Mouse (Mus musculus) urinary bladder, postnatal 4 days (tissue): ENCODE measurements around the gene Olfr536.
"Not testable (repeated sequence)": the region's sequence is repeated elsewhere in the genome, so short reads cannot be mapped to it uniquely, and the experiment has no call there.

ENCODE experiments used
- DNase-seq, 2 experiments: peaks; one replicate each; pipeline ENCODE4 v3.0.0; 2021 to 2022; ENCODE audit warnings: low spot score in 2 of 2

Olfr536 gene

DNA sequence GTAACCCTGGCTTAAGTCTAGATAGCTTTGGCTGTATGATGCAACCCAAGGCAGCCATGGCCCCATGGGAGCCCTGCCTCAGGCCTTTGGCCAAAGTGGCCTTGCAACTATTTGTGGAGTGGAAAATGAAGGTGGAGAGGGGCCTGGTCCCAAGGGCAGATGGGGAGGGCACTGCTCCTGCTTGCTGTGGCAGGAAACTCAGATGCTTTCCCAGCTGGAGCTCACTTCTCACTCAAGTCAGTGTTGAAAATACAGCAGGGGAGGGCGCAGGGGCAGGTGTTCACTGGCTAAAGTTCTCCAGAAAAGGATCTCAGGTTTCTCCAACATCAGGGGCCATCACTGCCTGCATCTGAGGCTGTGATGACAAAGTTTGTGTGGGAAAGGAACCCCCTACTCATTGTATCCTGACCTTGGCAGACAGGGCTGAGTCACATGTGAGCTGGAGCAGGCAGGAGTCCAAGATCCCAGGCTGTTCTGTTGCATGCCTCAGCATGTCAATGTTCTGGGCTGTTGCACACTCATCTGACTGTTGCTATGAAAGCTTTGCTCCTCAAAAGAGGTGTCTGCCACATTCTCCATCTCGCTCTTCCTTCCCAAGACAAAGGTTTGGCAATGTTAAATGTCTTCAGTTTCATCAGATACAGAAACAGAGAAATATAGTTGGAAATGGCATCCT lies at the start of gene Olfr536:
Gene Olfr536 (minus strand): TSS at position 51 of the 676 bp plus-strand sequence.
- DNase-seq, result not testable (repeated sequence)

DNA sequence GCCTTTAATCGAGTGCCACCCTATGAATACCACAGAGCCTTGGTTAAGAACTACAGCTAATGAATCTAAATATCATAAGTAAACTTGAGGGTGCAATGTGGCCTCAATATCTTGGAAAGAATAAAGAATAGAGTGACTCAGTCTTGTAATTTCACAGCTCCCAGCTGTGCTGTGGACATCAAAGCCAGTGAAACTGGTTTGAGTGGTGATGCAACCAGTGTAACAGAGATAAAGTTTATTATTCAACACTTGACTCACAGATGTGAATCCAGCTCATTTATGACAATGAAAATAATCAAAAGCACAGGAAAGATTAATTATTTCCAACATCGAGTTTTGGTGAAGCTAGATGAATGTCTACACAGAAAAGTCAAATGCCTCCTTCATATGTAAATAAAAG lies 32.5 kb upstream of the Olfr536 start:
- DNase-seq, result no peak

DNA sequence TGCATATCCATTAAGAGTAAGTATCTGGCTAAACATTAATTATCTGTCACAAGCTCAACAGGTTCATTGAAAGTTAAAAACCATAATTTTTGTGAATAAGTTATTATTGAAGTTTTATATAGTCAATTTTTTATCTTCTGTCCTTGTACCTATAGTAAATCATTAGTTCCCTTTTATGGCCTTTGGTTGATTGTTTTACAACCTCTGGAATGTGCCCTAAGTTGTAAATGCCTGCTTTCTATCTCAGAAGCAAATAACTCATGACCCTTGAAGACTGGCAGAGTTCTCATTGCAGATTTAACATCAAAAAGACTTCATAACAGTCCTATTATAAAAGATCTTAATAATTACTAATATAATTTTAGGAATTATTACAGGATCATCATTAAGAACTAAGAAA lies 12.5 kb downstream of the Olfr536 start:
- DNase-seq, result no peak

DNA sequence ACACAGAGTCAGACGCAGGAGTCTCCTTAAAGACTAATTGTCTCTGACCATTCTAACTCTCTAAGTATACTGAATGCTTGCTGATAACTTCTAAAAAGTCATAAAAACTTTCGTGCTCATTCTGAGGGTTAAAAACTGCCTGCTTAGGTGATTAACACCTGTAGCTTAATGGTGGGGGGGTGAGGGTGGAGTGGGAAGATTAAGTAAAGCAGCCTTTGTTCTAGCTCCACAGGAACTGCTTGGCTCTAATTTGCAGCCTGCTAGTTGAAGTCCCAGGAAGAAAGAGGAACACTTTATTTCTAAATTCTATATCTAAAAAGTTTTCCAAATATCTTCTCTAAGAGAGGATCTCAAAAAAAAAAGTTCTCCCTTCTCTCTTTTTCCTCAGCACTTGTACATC lies 13.0 kb downstream of the Olfr536 start:
- DNase-seq, result no peak

DNA sequence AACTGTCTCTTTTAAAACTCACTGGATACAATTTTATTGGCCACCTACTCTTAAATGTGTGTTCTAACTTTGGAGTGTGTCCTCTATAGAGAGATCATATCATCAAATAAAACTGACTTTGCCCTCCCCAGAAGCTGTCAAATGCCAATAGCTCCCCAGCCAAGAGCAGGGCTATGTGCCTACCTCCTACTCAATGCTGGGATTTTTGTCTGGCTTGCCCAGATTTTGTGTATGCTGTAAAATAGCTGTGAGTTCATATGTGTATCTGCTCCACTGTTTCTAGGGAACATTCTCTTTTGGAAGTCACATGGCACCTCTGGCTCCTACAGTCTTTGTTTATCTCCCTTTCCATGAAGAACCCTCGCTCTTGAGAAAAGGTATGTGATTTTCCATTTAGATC lies 18.2 kb downstream of the Olfr536 start:
- DNase-seq, result no peak

DNA sequence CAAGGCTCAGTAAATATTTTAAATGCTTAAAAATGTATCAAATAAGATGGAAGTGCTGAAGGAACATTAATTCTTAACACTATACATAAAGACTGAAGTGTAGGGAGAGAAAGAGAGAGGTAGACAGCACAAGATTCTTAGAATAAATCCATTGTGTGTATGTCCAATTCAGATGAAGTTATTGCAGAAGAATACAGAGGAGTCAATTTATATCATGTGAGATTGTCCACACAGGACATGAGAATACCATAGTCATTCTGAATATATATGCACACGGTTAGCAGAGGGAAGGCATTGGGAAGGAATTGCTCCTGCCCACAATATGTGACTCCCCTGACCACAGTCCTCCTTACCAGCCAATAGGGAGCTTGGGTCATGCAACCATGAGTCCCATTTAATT lies 23.3 kb downstream of the Olfr536 start, which contains the start of gene Olfr535:
Gene Olfr535 (plus strand): TSS at position 301 of the 400 bp plus-strand sequence.
- DNase-seq, result no peak

DNA sequence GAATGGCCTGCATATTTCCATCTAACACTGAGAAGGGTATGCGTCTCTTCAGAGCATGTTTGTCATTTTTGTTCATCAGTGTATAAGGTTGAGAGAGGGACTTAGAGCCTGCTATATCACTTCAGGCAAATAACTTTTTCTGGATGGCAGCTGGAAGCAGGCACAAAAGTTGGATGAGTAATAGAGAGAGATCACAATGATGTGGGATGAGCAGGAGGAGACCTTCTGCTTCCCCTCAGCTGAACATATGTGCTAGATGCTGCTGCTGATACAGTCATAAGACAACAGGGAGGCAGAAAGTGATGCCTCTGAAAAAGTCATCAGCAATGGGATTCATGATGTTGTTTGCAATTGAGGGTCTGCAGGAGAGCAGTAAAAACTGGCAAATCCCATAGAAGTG lies 28.5 kb downstream of the Olfr536 start:
- DNase-seq, result no peak

DNA sequence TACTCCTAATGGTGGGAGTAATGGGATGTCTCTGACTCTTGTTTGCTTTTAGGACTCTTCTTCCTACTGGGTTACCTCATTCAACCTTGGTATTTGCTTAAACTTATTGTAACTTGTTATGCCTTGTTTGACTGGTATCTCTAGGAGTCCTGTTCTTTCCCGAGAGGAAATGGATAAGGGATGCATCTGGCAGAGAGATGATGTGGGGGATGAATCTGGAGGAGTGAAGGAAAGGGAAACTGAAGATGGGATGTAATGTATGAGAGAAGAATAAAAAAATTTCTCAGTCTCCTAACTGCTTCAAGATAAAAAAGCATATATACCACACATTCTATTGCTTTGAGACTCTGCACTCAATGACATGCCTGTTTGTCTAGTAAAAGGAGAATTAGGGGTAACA lies 29.3 kb downstream of the Olfr536 start:
- no peak for DNase-seq

DNA sequence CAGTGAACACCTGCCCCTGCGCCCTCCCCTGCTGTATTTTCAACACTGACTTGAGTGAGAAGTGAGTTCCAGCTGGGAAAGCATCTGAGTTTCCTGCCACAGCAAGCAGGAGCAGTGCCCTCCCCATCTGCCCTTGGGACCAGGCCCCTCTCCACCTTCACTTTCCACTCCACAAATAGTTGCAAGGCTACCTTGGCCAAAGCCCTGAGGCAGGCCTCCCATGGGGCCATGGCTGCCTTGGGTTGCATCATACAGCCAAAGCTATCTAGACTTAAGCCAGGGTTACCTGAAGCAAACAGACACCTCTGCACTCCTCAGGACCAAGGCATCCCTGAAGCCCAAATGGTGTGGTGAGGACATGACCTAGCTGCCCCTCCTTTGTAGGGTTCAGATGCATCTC lies 44.1 kb downstream of the Olfr536 start, which contains the start of gene Olfr533:
Gene Olfr533 (plus strand): TSS at position 301 of the 400 bp plus-strand sequence.
- not testable (repeated sequence) for DNase-seq
